Mouse (Mus musculus): ENCODE data around the gene Prg2.

DNA sequence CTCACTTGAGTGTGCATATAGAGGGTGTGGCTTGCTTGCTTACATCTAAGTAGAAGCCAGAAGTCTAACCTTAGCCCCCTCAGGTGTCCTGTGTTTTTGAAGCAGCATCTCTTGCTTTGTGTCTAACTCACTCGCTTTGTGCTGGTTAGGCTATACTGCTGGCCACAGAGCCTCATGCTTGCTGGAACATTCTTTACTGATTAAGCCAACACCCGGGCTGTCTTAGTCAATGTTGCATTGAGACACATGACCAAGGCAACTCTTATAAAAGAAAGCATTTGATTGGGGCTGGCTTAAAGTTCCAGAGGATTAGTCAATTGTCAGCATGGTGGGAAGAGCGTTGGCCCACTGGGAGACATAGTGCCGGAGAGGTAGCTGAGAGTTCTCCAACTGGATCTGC lies 38.5 kb upstream of the Prg2 start:
- TF ChIP-seq POLR2A (IDR thresholded peaks at IDR 0.05; ENCODE audit: low read depth, low read length) = no peak
- no peak for TF ChIP-seq CTCF (conservative IDR thresholded peaks at IDR 0.05; ENCODE audit: insufficient read depth, insufficient read length, low read depth, low read length)
